Comparison of ENCODE assay signal across 17 mouse cellular contexts in the genomic region with DNA sequence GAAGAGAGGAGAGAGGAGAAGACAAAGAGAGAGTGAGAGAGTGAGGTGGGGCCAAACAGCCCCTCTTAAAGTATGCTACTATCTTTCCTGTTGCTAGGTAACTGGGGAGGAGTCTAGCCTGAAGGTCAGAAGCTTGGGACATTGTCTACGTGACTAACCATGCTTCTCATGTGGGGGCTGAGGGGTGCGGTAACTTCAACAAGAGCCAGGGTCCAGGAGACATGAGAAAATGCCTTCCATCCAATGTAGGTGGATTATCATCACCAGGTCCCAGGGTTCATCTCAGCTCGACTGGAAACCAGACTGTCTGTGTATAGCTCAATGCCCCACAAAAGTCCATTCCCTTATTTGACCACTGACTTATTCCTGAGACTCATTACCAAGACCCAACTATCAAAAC.
"Had no signal": no experiment of that assay in that cellular context is flagged by ENCODE, and none has a peak within 500 bp of the region (broad histone marks: within the 10 kb centered on the region; RNA-seq: fewer than 3 reads in every experiment).

No protein-coding gene starts in this region.

- H3K9me3 ChIP-seq: lung, embryonic 15.5 days; midbrain, embryonic 13.5 days; midbrain, embryonic 15.5 days; neural tube, embryonic 12.5 days; stomach, embryonic 15.5 days had no signal

- H3K27me3 ChIP-seq: lung, embryonic 15.5 days; megakaryocyte, embryonic 14.5 days; midbrain, embryonic 13.5 days; midbrain, embryonic 15.5 days; neural tube, embryonic 12.5 days; stomach, embryonic 15.5 days had no signal

- H3K27ac ChIP-seq: lung, embryonic 15.5 days; macrophage; midbrain, embryonic 13.5 days; midbrain, embryonic 15.5 days; neural tube, embryonic 12.5 days; stomach, embryonic 15.5 days; stomach, postnatal 0 days had no signal

- H3K4me3 ChIP-seq: lung, embryonic 15.5 days; megakaryocyte, embryonic 14.5 days; midbrain, embryonic 13.5 days; midbrain, embryonic 15.5 days; neural tube, embryonic 12.5 days; stomach, embryonic 15.5 days had no signal

- H3K4me2 ChIP-seq: lung, embryonic 15.5 days; midbrain, embryonic 11.5 days; midbrain, embryonic 13.5 days; midbrain, embryonic 15.5 days; neural tube, embryonic 12.5 days; stomach, embryonic 15.5 days had no signal

- ATAC-seq: lung, postnatal 0 days; midbrain, embryonic 13.5 days; midbrain, embryonic 15.5 days had no signal

- H3K36me3 ChIP-seq: lung, embryonic 15.5 days; midbrain, embryonic 13.5 days; midbrain, embryonic 15.5 days; neural tube, embryonic 12.5 days; stomach, embryonic 15.5 days had no signal

- H3K9ac ChIP-seq: lung, embryonic 15.5 days; midbrain, embryonic 13.5 days; midbrain, embryonic 15.5 days; neural tube, embryonic 12.5 days; stomach, embryonic 15.5 days had no signal

- H3K4me1 ChIP-seq: lung, embryonic 15.5 days; megakaryocyte, embryonic 14.5 days; midbrain, embryonic 13.5 days; midbrain, embryonic 15.5 days; neural tube, embryonic 12.5 days; stomach, embryonic 15.5 days had no signal

- DNase-seq: lung, adult 18-20 months; lung, postnatal 14 days; lung, postnatal 36 days; right cerebral cortex, postnatal 14 days; thymus, adult 2 months; thymus, postnatal 25 days; thymus, postnatal 4 days had no signal
